Mouse (Mus musculus) erythroblast, embryonic 14.5 days (primary cell): ENCODE data around the gene Nrbf2. TPM values are rescaled to one million over a fixed set of nuclear protein-coding genes. Genes with fewer than 3 reads are reported as not detected.

ENCODE experiments used
- H3K27me3 ChIP-seq: 2 replicates; pipeline ENCODE4 v1.6.1; 2012; ENCODE audit warnings: inconsistent platforms; ENCODE audit not compliant: control insufficient read depth
- H3K36me3 ChIP-seq: 2 replicates; pipeline ENCODE4 v1.6.1; 2012; ENCODE audit warnings: mild to moderate bottlenecking, inconsistent platforms; ENCODE audit not compliant: control insufficient read depth
- H3K4me1 ChIP-seq: 2 replicates; pipeline ENCODE4 v1.6.1; 2012; ENCODE audit warnings: inconsistent platforms; ENCODE audit not compliant: control insufficient read depth
- H3K4me3 ChIP-seq: replicated peaks from 2 replicates; pipeline ENCODE3; 2012; ENCODE audit warnings: moderate library complexity, mild to moderate bottlenecking, inconsistent platforms
- H3K9me3 ChIP-seq: 2 replicates; pipeline ENCODE4 v1.6.1; 2012; ENCODE audit warnings: low read length, inconsistent platforms, mixed read lengths; ENCODE audit not compliant: control insufficient read depth
- GATA1 ChIP-seq: IDR thresholded peaks from 2 replicates; pipeline ENCODE4 v1.6.1; 2012; ENCODE audit warnings: low read length, inconsistent platforms, mixed read lengths
- TAL1 ChIP-seq: IDR thresholded peaks from 3 replicates; pipeline ENCODE4 v1.6.1; 2012; ENCODE audit warnings: low read length, inconsistent platforms, mixed read lengths
- polyA plus RNA-seq: library from polyadenylated mRNA; stranded (reverse); fragments of >175 nt; gene quantifications from 2 replicates; pipeline ENCODE4 v1.2.3, GENCODE M21; 2012

Gene Nrbf2
- polyA plus RNA-seq, 1 experiment, result 2.3 TPM

- no peak for TF ChIP-seq GATA1
- TF ChIP-seq TAL1, result no peak
- peaks cover 4% of the 10 kb centered on the region for H3K36me3 ChIP-seq
- H3K4me3 ChIP-seq, result no peak overlapping the region
- H3K27me3 ChIP-seq, result no peaks in the 10 kb centered on the region
- H3K9me3 ChIP-seq, result no peaks in the 10 kb centered on the region
- peaks cover 38% of the 10 kb centered on the region for H3K4me1 ChIP-seq
These were observed 2.6 kb downstream of the Nrbf2 start for GRCm38 (mm10) chr10:67282531-67282930.

GRCm38 (mm10) chr10:67281852-67282251, 3.3 kb downstream of the Nrbf2 start:
- Histone ChIP-seq H3K27me3 (no peaks in the 10 kb centered on the region), H3K4me3 (peak overlapping the region; percentile 16), H3K36me3 (peaks cover 4% of the 10 kb centered on the region), H3K4me1 (peaks cover 38% of the 10 kb centered on the region), H3K9me3 (no peaks in the 10 kb centered on the region)
- TF ChIP-seq GATA1 (no peak), TAL1 (no peak)

GRCm38 (mm10) chr10:67275916-67276315, 9.2 kb downstream of the Nrbf2 start:
- Histone ChIP-seq H3K4me3 (no peak overlapping the region), H3K9me3 (no peaks in the 10 kb centered on the region), H3K4me1 (no peaks in the 10 kb centered on the region), H3K27me3 (no peaks in the 10 kb centered on the region), H3K36me3 (peaks cover 34% of the 10 kb centered on the region)
- no peak for TF ChIP-seq TAL1

GRCm38 (mm10) chr10:67264852-67265251, 20.3 kb downstream of the Nrbf2 start:
- peaks cover 41% of the 10 kb centered on the region for H3K36me3 ChIP-seq
- H3K4me1 ChIP-seq, result no peaks in the 10 kb centered on the region
- TF ChIP-seq GATA1, result no peak
- no peaks in the 10 kb centered on the region for H3K27me3 ChIP-seq
- H3K4me3 ChIP-seq, result no peak overlapping the region
- H3K9me3 ChIP-seq, result 0 out of 2 replicates have a peak, but pooled peaks cover 2% of the 10 kb centered on the region

GRCm38 (mm10) chr10:67253115-67253514, 32.0 kb downstream of the Nrbf2 start:
- H3K9me3 ChIP-seq, result no peaks in the 10 kb centered on the region
- H3K36me3 ChIP-seq, result peaks cover 72% of the 10 kb centered on the region
- no peaks in the 10 kb centered on the region for H3K4me1 ChIP-seq
- H3K27me3 ChIP-seq, result no peaks in the 10 kb centered on the region
- TF ChIP-seq TAL1, result no peak
- TF ChIP-seq GATA1, result no peak
- H3K4me3 ChIP-seq, result no peak overlapping the region

GRCm38 (mm10) chr10:67252353-67252752, 32.8 kb downstream of the Nrbf2 start:
- TF ChIP-seq TAL1 (no peak), GATA1 (no peak)
- Histone ChIP-seq H3K36me3 (peaks cover 73% of the 10 kb centered on the region), H3K27me3 (no peaks in the 10 kb centered on the region), H3K9me3 (no peaks in the 10 kb centered on the region), H3K4me3 (no peak overlapping the region), H3K4me1 (no peaks in the 10 kb centered on the region)

- no peaks in the 10 kb centered on the region for H3K4me1 ChIP-seq
- no peaks in the 10 kb centered on the region for H3K27me3 ChIP-seq
- TF ChIP-seq GATA1 (no peak), TAL1 (no peak)
- H3K9me3 ChIP-seq, result no peaks in the 10 kb centered on the region
- peaks cover 72% of the 10 kb centered on the region for H3K36me3 ChIP-seq
- no peak overlapping the region for H3K4me3 ChIP-seq
These were observed 34.3 kb downstream of the Nrbf2 start for GRCm38 (mm10) chr10:67250846-67251245.

- H3K4me3 ChIP-seq, result no peak overlapping the region
- peaks cover 74% of the 10 kb centered on the region for H3K36me3 ChIP-seq
- TF ChIP-seq GATA1 (no peak), TAL1 (no peak)
- no peaks in the 10 kb centered on the region for H3K9me3 ChIP-seq
- H3K27me3 ChIP-seq, result no peaks in the 10 kb centered on the region
- H3K4me1 ChIP-seq, result no peaks in the 10 kb centered on the region
These were observed 35.6 kb downstream of the Nrbf2 start for GRCm38 (mm10) chr10:67249486-67249885.

- Histone ChIP-seq H3K4me3 (no peak overlapping the region), H3K36me3 (peaks cover 73% of the 10 kb centered on the region), H3K4me1 (no peaks in the 10 kb centered on the region), H3K27me3 (no peaks in the 10 kb centered on the region), H3K9me3 (no peaks in the 10 kb centered on the region)
- TF ChIP-seq GATA1 (no peak), TAL1 (no peak)
These were observed 38.0 kb downstream of the Nrbf2 start for GRCm38 (mm10) chr10:67247145-67247544.

- Histone ChIP-seq H3K36me3 (peaks cover 71% of the 10 kb centered on the region), H3K9me3 (no peaks in the 10 kb centered on the region), H3K4me1 (no peaks in the 10 kb centered on the region), H3K4me3 (no peak overlapping the region), H3K27me3 (no peaks in the 10 kb centered on the region)
- TF ChIP-seq TAL1, result no peak
- no peak for TF ChIP-seq GATA1
These were observed 54.7 kb downstream of the Nrbf2 start for GRCm38 (mm10) chr10:67230439-67230838.
